Mouse (Mus musculus) liver, embryonic 14.5 days (tissue): Measurements from ENCODE around the gene Gtf2e1.

Experiments
- CTCF ChIP-seq: IDR thresholded peaks from 2 replicates; pipeline ENCODE4 v1.5.1; 2016; ENCODE audit warnings: antibody characterized with exemption, low read depth, control low read depth
- EP300 ChIP-seq: IDR thresholded peaks from 2 replicates; pipeline ENCODE4 v1.6.1; 2016; ENCODE audit warnings: antibody characterized with exemption, low read depth

DNA sequence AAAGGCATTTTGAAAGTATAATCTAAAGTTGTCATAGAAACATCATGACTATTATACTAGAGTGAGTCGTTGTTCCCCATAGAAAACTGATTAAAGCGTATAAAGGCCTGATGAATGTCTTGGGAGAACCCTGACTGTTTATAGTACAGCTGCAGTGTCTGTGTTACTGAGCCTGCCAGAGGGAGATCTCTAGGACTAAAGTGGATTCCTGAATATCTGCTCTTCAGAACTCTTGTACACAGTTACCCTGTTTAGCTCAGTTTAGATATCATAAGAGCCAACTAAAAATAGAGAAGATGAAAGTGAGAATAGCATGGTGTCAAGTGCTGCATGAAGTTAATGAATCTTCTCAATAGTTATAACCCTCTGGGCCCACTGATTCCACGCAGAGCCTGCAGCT lies 10.7 kb upstream of the Gtf2e1 start:
- TF ChIP-seq EP300 (no peak), CTCF (no peak)
